Mouse (Mus musculus) liver, adult (tissue): ENCODE results near the gene Ola1.

Experiments used
- GATA4 ChIP-seq: IDR thresholded peaks from 2 replicates; pipeline ENCODE4 v1.6.1; 2014; ENCODE audit warnings: mild to moderate bottlenecking, low read length; ENCODE audit not compliant: insufficient replicate concordance

Gene Ola1

GRCm38 (mm10) chr2:73057589-73057988 is 161.1 kb downstream of the Ola1 start:
- TF ChIP-seq GATA4, result no peak

DNA sequence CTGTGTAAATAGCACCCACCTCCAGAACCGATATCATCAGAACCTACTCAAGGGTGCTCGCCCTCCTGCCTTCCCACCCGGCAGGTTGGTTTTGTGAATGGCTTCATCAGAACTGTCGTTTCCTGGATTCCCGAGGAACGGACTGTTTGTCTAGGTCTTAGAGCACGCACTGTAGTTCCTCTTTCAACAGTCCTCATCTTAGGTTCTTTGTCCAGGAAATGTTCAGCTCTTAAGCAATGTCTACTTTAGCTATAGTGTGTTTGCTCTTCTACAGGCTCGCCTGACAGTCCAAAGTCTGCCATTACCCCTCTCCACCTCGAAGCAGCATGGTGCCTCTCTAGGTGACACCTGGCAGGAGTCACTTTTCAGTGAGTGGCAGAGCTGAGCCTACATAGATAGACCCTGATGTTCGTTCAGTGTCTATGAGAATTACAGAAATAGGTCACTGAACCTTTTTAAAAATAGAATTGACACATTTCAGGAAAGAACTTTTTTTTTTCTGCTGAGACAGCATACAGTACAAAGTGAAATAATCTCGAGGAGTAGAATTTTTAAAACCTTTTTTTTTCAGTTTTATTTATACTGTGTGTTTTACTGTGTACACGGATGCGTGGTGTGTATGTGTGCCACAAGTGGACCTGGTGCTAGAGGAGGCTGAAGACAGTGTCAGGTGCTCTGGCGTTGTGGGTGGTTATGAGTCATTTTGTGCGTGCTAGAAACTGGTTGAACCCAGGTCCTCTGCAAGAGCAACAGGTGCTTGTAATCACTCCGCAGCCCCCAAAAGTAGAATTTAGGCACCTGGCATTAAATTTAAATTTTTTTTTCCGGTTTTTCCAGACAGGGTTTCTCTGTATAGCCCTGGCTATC is 162.4 kb downstream of the Ola1 start:
- no peak for TF ChIP-seq GATA4

DNA sequence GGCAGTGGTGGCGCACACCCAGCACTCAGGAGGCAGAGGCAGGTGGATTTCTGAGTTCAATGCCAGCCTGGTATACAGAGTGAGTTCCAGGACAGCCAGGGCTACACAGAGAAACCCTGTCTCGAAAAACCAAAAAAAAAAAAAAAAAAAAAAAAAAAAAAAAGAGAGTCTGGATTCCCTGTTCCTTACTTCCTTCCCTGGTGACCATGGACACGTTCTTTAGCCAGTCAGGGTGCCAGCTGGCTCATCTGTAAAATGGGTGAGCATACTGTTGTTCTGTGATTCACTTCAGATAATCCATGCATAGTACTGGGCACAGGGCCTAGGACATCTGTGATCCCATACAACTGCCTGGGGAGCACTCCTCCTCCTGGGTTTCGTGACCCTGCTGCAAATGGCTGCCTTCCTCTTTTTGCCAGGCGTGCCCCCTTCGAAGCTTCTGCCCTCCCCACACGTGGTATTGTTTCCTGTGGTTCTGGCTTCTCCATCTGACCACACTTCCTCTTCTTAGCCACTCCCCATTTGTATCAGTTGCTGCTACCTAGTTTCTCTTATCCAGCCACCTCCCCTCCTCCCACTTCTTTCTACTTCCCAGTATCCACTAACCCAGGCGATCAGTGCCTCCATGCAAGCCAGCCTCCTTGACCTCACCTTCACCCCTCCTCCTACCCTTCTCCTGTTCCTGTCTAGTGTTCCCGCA is 164.8 kb downstream of the Ola1 start:
- no peak for TF ChIP-seq GATA4

GRCm38 (mm10) chr2:73050401-73050800 is 168.3 kb downstream of the Ola1 start:
- no peak for TF ChIP-seq GATA4

DNA sequence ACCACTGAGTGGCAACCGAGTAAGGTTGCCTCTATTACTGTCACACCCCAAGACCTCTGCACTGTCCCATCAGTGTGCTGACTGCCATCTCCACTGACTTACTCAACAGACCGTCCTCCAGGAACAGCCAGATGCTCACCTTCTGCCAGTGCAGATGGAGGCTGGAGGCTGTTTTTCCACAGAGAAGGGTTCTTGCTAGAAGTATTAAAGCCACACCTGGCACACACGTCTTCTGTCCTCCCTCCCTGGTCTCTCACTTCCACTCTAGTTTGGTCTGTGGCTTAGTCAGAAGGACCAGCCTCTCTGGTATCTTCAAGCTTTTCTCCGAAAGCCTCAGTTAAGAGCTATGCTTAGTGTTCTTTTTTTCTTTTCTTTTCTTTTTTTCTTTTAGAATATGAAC is 168.7 kb downstream of the Ola1 start:
- TF ChIP-seq GATA4, result no peak

- no peak for TF ChIP-seq GATA4
These were observed 169.6 kb downstream of the Ola1 start for GRCm38 (mm10) chr2:73049001-73049684.

- peak; percentile 19; the same call in 1 of the 2 replicates for TF ChIP-seq GATA4
These were observed 171.5 kb downstream of the Ola1 start for GRCm38 (mm10) chr2:73047061-73047741.

- no peak for TF ChIP-seq GATA4
These were observed 172.1 kb downstream of the Ola1 start for GRCm38 (mm10) chr2:73046576-73046975.

DNA sequence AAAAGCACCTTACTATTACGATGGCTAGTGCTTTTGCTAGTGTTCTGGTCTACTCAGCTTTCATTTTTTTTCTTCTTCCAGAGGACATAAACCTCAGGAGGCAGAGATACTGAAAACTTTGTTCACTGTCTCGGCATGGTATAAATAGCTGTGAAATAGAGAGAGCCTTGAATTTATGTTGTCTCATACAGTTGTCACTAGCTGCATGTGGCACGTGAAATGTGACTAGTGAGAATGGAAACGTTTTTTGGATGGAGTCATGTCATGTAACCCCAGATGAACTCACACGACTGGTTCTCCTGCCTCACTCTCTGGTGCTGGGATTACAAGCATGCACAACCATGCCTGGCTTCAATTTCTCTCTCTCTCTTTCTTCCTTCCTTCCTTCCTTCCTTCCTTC is 173.2 kb downstream of the Ola1 start:
- no peak for TF ChIP-seq GATA4
